Mouse (Mus musculus) adrenal gland, postnatal 36 days (tissue): ENCODE measurements around the gene Kat5. TPM values are rescaled to one million over a fixed set of nuclear protein-coding genes. Genes with fewer than 3 reads are reported as not detected.

Source experiments
- DNase-seq, 2 experiments: peaks; one replicate each; pipeline ENCODE4 v3.0.0; 2021; ENCODE audit warnings: mixed read lengths in 1 of 2
- total RNA-seq, 2 experiments: library from RNA; stranded (reverse); gene quantifications; 2 replicates each; pipeline ENCODE4 v1.2.3; 2021

Gene Kat5
- total RNA-seq, 2 experiments from 2014 or later, result 66.2 to 68.2 TPM

DNA sequence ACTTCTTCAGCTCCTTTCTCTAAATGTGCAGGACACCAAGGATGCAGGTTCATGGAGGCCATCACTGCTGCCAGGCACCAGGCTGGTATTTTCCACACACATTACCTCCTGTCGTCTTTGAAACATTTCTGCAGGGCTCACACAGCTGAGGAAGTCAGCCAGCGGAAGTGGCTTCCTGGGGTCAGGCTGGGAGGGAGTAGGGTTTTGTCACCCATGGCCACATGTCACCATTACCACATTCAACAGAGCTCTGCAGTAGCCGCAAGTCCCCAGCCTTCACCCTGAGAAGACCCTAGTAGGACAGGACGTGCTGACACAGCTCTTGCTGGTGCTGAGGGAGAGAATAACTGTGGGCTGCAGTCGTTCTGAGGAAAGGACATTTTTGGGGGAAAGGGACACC is 38.2 kb downstream of the Kat5 start:
- peak; percentile 56 to 60 for DNase-seq

- DNase-seq, result no peak
Measured at GRCm38 (mm10) chr19:5570353-5571246, 39.4 kb downstream of the Kat5 start.

GRCm38 (mm10) chr19:5569521-5569920 is 40.5 kb downstream of the Kat5 start:
- DNase-seq, result no peak

GRCm38 (mm10) chr19:5568470-5569140 is 41.4 kb downstream of the Kat5 start:
- peak; percentile 83 to 88 for DNase-seq

- peak; percentile 91 to 94 for DNase-seq
Measured at GRCm38 (mm10) chr19:5567534-5568469, 42.2 kb downstream of the Kat5 start, which contains the start of gene Ap5b1. Gene Ap5b1, plus strand, starts transcription at chr19:5568025.

- DNase-seq, result no peak
Measured at GRCm38 (mm10) chr19:5567180-5567533, 42.9 kb downstream of the Kat5 start.

GRCm38 (mm10) chr19:5566316-5566715 is 43.7 kb downstream of the Kat5 start:
- no peak for DNase-seq

DNA sequence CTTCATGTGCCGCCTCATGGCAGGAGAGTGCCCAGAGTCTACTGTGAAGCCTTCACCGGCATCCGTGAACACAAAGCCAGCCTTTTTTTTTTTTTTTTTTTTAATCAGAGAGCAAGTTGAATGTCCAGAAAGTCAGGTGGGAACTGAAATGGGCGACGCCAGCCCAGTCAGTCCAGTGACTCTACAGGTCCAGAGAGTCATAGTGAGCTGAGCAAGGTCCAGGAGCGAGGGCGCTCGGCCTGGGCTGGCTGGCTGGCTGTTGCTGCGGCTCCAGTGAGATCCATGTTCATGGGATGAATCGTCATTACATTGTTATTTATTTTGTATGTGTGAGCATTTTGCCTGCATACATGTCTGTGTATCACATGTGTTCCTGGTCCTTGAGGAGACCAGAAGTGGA is 47.3 kb downstream of the Kat5 start:
- no peak for DNase-seq

- DNase-seq, result no peak
Measured at GRCm38 (mm10) chr19:5561886-5562285, 48.2 kb downstream of the Kat5 start.

GRCm38 (mm10) chr19:5561252-5561790 is 48.7 kb downstream of the Kat5 start:
- no peak for DNase-seq

DNA sequence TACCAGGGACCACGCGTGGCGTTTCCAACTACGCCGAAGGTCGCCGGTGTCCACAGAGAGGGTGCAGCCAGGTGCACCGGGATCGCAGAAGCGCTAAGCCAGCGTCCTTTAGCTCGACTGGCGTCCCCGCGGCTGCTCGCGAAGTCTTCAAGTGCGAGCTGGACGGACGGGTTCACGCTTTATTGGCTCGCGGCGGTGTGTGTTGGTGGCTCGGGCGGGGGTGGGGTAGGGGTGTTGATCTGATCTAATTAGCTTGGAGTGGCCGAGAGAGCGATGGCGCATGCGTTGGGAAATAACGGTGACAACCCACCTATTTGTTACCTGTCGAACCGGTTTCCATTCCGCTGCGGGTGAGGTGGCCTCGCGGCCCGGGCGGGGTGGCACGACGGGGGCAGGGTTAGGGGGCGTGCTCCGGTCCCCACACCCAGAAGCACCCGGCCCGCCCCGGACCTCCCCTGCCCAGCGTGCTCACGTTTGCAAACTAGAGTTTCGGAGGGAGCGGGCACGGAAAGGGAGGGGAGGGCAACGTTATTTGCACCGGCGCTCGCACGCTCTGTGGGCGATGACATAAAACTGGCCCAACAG is 49.5 kb downstream of the Kat5 start, which contains the start of gene Ovol1:
Ovol1 (minus strand) TSS at position 190 of the 585 bp plus-strand sequence.
- peak in 1 of 2 experiments; percentile 11 for DNase-seq

GRCm38 (mm10) chr19:5559631-5560456 is 50.2 kb downstream of the Kat5 start:
- DNase-seq, result no peak

GRCm38 (mm10) chr19:5559229-5559628 is 50.8 kb downstream of the Kat5 start:
- DNase-seq, result no peak

DNA sequence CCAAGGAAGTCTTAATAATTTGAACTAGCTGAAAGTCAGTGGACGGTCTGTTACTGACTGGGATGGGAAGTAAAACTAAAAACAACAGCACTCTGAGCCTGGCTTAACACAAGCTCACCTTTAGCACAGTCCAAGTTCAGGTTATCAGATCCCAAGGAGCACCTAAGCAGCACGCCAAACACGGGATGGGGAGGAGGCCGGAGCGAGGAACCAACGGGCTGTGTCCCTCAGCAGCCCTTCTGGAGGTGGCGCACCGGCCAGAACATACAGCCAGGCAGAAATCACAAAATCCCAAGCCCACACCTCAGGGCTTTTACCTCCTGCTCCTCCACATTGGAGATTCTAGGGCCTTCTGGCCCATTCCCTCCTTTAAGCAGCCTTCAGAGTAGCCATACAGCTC is 51.3 kb downstream of the Kat5 start:
- DNase-seq, result no peak

GRCm38 (mm10) chr19:5558169-5558568 is 51.9 kb downstream of the Kat5 start:
- DNase-seq, result no peak

DNA sequence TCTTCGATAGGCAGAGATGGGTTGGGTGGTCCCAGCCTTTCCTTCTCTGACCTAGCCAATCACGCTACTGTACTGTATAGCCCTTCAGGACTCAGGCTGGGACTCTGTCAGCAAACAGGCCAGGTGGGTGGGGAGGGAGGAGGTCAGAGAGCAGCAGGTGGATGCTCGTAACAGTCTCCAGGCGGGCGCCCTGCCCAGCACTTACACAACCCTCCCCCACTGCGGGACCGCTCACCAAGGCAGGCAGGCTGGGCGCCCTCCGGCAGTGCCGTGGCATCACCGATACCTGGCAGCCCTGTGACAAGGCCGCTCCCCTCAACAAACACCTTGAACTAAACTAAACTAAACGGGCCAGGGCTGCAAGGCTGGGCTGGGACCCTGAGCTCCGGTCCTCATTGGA is 55.8 kb downstream of the Kat5 start:
- DNase-seq, result no peak

- DNase-seq, result no peak
Measured at GRCm38 (mm10) chr19:5553802-5554201, 56.2 kb downstream of the Kat5 start.
